Mouse (Mus musculus) hindbrain, embryonic 11.5 days (tissue): ENCODE measurements around the gene Naaladl1. TPM values are rescaled to one million over a fixed set of nuclear protein-coding genes. Genes with fewer than 3 reads are reported as not detected.

Source experiments
- ATAC-seq: fragments of 200-750 bp; cut with Nextera tagmentation; 2 replicates; pipeline ENCODE4 v1.8.0; 2017; ENCODE audit warnings: mild to moderate bottlenecking, moderate TSS enrichment, moderate library complexity; ENCODE audit not compliant: low FRiP score
- DNase-seq: peaks from one replicate; pipeline ENCODE4 v3.0.0-alpha.2; 2015; ENCODE audit warnings: low spot score
- H3K27ac ChIP-seq: fragments of 300-500 bp; sonication (generic); 2 replicates; pipeline ENCODE4 v1.5.1; 2014; ENCODE audit warnings: mild to moderate bottlenecking, low read depth, low read length
- H3K27me3 ChIP-seq: fragments of 300-500 bp; sonication (generic); 2 replicates; pipeline ENCODE4 v1.6.1; 2014; ENCODE audit warnings: mild to moderate bottlenecking, low read length, moderate library complexity, mixed read lengths; ENCODE audit not compliant: control insufficient read depth, insufficient read depth
- H3K36me3 ChIP-seq: fragments of 300-500 bp; sonication (generic); 2 replicates; pipeline ENCODE4 v1.6.1; 2014; ENCODE audit warnings: mild to moderate bottlenecking, low read length, moderate library complexity, mixed read lengths; ENCODE audit not compliant: control insufficient read depth, insufficient read depth
- H3K4me1 ChIP-seq: fragments of 300-500 bp; sonication (generic); replicated peaks from 2 replicates; pipeline ENCODE4 v1.6.1; 2014; ENCODE audit warnings: low read length, mixed read lengths; ENCODE audit not compliant: control insufficient read depth, insufficient read depth
- H3K4me2 ChIP-seq: fragments of 300-500 bp; sonication (generic); replicated peaks from 2 replicates; pipeline ENCODE4 v1.6.1; 2014; ENCODE audit warnings: mild to moderate bottlenecking, low read depth, low read length
- H3K4me3 ChIP-seq: fragments of 300-500 bp; sonication (generic); 2 replicates; pipeline ENCODE4 v1.5.1; 2014; ENCODE audit warnings: low read depth, low read length
- H3K9ac ChIP-seq: fragments of 300-500 bp; sonication (generic); 2 replicates; pipeline ENCODE4 v1.6.1; 2014; ENCODE audit warnings: low read depth, low read length
- H3K9me3 ChIP-seq: fragments of 300-500 bp; sonication (generic); 2 replicates; pipeline ENCODE4 v1.6.1; 2016; ENCODE audit warnings: low read length; ENCODE audit not compliant: control insufficient read depth
- WGBS: fragments of 180-500 bp; shearing (Covaris S2); extraction: QIAGEN DNeasy Blood & Tissue Kit; methylation state at CpG from one replicate; pipeline ENCODE4 v1.1.7; 2014; 5-methylcytosine and 5-hydroxymethylcytosine counted together
- polyA plus RNA-seq: library from polyadenylated mRNA; unstranded; fragments of >200 nt; fragmentation: Nextera tagmentation; extraction: Ambion mirVana; gene quantifications from 2 replicates; pipeline ENCODE4 v1.2.1, GENCODE M21; 2014

The Naaladl1 gene
- polyA plus RNA-seq, 1 experiment from 2014 or later = 0.59 TPM

GRCm38 (mm10) chr19:6097847-6098246 is 7.7 kb upstream of the Naaladl1 start:
- no peak overlapping the region for H3K9ac ChIP-seq
- 81% methylated on average over 3 of the region's 3 CpGs for WGBS
- DNase-seq = no peak
- no peaks in the 10 kb centered on the region for H3K36me3 ChIP-seq
- no peaks in the 10 kb centered on the region for H3K27me3 ChIP-seq
- ATAC-seq = no peak
- H3K27ac ChIP-seq = no peak overlapping the region
- no peaks in the 10 kb centered on the region for H3K4me1 ChIP-seq
- H3K9me3 ChIP-seq = no peaks in the 10 kb centered on the region
- H3K4me3 ChIP-seq = no peak overlapping the region
- no peak overlapping the region for H3K4me2 ChIP-seq

- no peaks in the 10 kb centered on the region for H3K4me1 ChIP-seq
These were observed 4.4 kb upstream of the Naaladl1 start for GRCm38 (mm10) chr19:6101186-6101585.

GRCm38 (mm10) chr19:6102169-6102853 is 3.3 kb upstream of the Naaladl1 start:
- WGBS = 80% methylated on average over 6 of the region's 6 CpGs

More at GRCm38 (mm10) chr19:6101186-6101585, 4.4 kb upstream of the Naaladl1 start:
- Histone ChIP-seq H3K4me3 (no peak overlapping the region), H3K9me3 (no peaks in the 10 kb centered on the region), H3K27ac (no peak overlapping the region), H3K9ac (no peak overlapping the region), H3K4me2 (no peak overlapping the region), H3K27me3 (no peaks in the 10 kb centered on the region), H3K36me3 (no peaks in the 10 kb centered on the region)
- ATAC-seq (no peak), DNase-seq (no peak)
- WGBS = 54% methylated on average over 6 of the region's 6 CpGs

GRCm38 (mm10) chr19:6104476-6104875 is 1.1 kb upstream of the Naaladl1 start:
- Histone ChIP-seq H3K4me1 (no peaks in the 10 kb centered on the region), H3K27ac (no peak overlapping the region), H3K27me3 (no peaks in the 10 kb centered on the region), H3K9ac (no peak overlapping the region; the same call in 1 of the 2 replicates), H3K4me3 (no peak overlapping the region), H3K4me2 (no peak overlapping the region), H3K9me3 (no peaks in the 10 kb centered on the region), H3K36me3 (no peaks in the 10 kb centered on the region)
- DNase-seq (no peak), ATAC-seq (no peak)
- 91% methylated on average over 4 of the region's 4 CpGs for WGBS

More at GRCm38 (mm10) chr19:6102169-6102853, 3.3 kb upstream of the Naaladl1 start:
- H3K9ac ChIP-seq = 0 out of 2 replicates have a peak overlapping the region, but pooled peaks have one; percentile 7
- no peak overlapping the region for H3K27ac ChIP-seq
- no peaks in the 10 kb centered on the region for H3K27me3 ChIP-seq
- H3K4me1 ChIP-seq = no peaks in the 10 kb centered on the region
- H3K9me3 ChIP-seq = no peaks in the 10 kb centered on the region
- H3K4me2 ChIP-seq = no peak overlapping the region
- H3K4me3 ChIP-seq = no peak overlapping the region
- no peaks in the 10 kb centered on the region for H3K36me3 ChIP-seq
- DNase-seq (no peak), ATAC-seq (no peak)

- Histone ChIP-seq H3K9ac (no peak overlapping the region), H3K36me3 (peaks cover 6% of the 10 kb centered on the region; the same call in 1 of the 2 replicates), H3K4me2 (no peak overlapping the region), H3K27ac (no peak overlapping the region), H3K27me3 (no peaks in the 10 kb centered on the region), H3K4me1 (peaks cover 7% of the 10 kb centered on the region; the same call in 1 of the 2 replicates), H3K9me3 (no peaks in the 10 kb centered on the region), H3K4me3 (no peak overlapping the region)
- ATAC-seq (no peak), DNase-seq (no peak)
- WGBS = 62% methylated on average over 6 of the region's 6 CpGs
These were observed 7.5 kb downstream of the Naaladl1 start for GRCm38 (mm10) chr19:6113116-6113515.

- Histone ChIP-seq H3K27me3 (no peaks in the 10 kb centered on the region), H3K4me2 (no peak overlapping the region; the same call in 1 of the 2 replicates), H3K4me1 (peaks cover 11% of the 10 kb centered on the region), H3K27ac (no peak overlapping the region), H3K4me3 (no peak overlapping the region; the same call in 1 of the 2 replicates), H3K9me3 (no peaks in the 10 kb centered on the region), H3K9ac (no peak overlapping the region; the same call in 1 of the 2 replicates), H3K36me3 (peaks cover 6% of the 10 kb centered on the region; the same call in 1 of the 2 replicates)
- 94% methylated on average over 15 of the region's 15 CpGs for WGBS
- no peak for DNase-seq
- ATAC-seq = no peak
These were observed 10.7 kb downstream of the Naaladl1 start for GRCm38 (mm10) chr19:6116113-6116850.

- Histone ChIP-seq H3K9ac (peak overlapping the region; percentile 90), H3K4me3 (peak overlapping the region; percentile 57), H3K4me2 (peak overlapping the region; percentile 94), H3K36me3 (peaks cover 6% of the 10 kb centered on the region; the same call in 1 of the 2 replicates), H3K9me3 (no peaks in the 10 kb centered on the region), H3K27me3 (no peaks in the 10 kb centered on the region), H3K4me1 (peaks cover 11% of the 10 kb centered on the region), H3K27ac (peak overlapping the region; percentile 95)
- 6% methylated on average over 32 of the region's 32 CpGs for WGBS
- ATAC-seq = no peak; the same call in 1 of the 2 replicates
- DNase-seq = no peak
These were observed 11.9 kb downstream of the Naaladl1 start for GRCm38 (mm10) chr19:6117346-6117985.

GRCm38 (mm10) chr19:6117986-6118676 is 12.5 kb downstream of the Naaladl1 start, which contains the start of gene Sac3d1:
Gene Sac3d1 (minus strand): TSS chr19:6118650.
- DNase-seq (peak; percentile 94), ATAC-seq (peak; percentile 88)
- H3K27me3 ChIP-seq = no peaks in the 10 kb centered on the region
- peaks cover 6% of the 10 kb centered on the region; the same call in 1 of the 2 replicates for H3K36me3 ChIP-seq
- peak within 1 kb of the TSS; percentile 94 for H3K4me2 ChIP-seq
- under 1% methylated on average over 70 of the region's 77 CpGs for WGBS
- peak within 1 kb of the TSS; percentile 90 for H3K9ac ChIP-seq
- H3K4me1 ChIP-seq = peaks cover 11% of the 10 kb centered on the region
- peak within 1 kb of the TSS; percentile 57 for H3K4me3 ChIP-seq
- H3K9me3 ChIP-seq = no peaks in the 10 kb centered on the region
- peak within 1 kb of the TSS; percentile 95 for H3K27ac ChIP-seq
